Mouse (Mus musculus) limb, embryonic 11.5 days (tissue): ENCODE measurements around the gene Gm21293. TPM values are rescaled to one million over a fixed set of nuclear protein-coding genes. Genes with fewer than 3 reads are reported as not detected.

ENCODE experiments used
- polyA plus RNA-seq: library from polyadenylated mRNA; unstranded; fragments of >200 nt; fragmentation: Nextera tagmentation; extraction: Ambion mirVana; gene quantifications from 2 replicates; pipeline ENCODE4 v1.2.1, GENCODE M21; 2014

The Gm21293 gene
- polyA plus RNA-seq, 1 experiment from 2014 or later: not detected

Other genes with a start within 250 kb of the Gm21293 start
- gene Gm6763, start 8.5 kb downstream of the Gm21293 start, polyA plus RNA-seq: not detected in 2 replicates
- not detected in 2 replicates for gene Gm8764, start 17.0 kb downstream of the Gm21293 start, polyA plus RNA-seq
- gene Gm21304, start 25.5 kb downstream of the Gm21293 start, polyA plus RNA-seq: not detected in 2 replicates
- gene Gm21312, start 34.0 kb downstream of the Gm21293 start, polyA plus RNA-seq: not detected in 2 replicates
- gene Gm20765, start 42.5 kb downstream of the Gm21293 start, polyA plus RNA-seq: not detected in 2 replicates
- gene Gm4340, start 51.1 kb downstream of the Gm21293 start, polyA plus RNA-seq: not detected in 2 replicates